Mouse (Mus musculus) hindbrain, embryonic 10.5 days (tissue): Measurements from ENCODE around the gene Mroh9. TPM values are rescaled to one million over a fixed set of nuclear protein-coding genes. Genes with fewer than 3 reads are reported as not detected.

ENCODE experiments used
- DNase-seq: peaks from one replicate; pipeline ENCODE4 v3.0.0-alpha.2; 2017; ENCODE audit warnings: low spot score
- H3K27ac ChIP-seq: fragments of 300-500 bp; sonication (generic); 2 replicates; pipeline ENCODE4 v1.5.1; 2016; ENCODE audit warnings: mild to moderate bottlenecking, moderate library complexity
- H3K27me3 ChIP-seq: fragments of 300-500 bp; sonication (generic); 2 replicates; pipeline ENCODE4 v1.6.1; 2016; ENCODE audit warnings: mild to moderate bottlenecking; ENCODE audit not compliant: poor library complexity, insufficient read depth, severe bottlenecking
- H3K36me3 ChIP-seq: fragments of 300-500 bp; sonication (generic); 2 replicates; pipeline ENCODE4 v1.6.1; 2016; ENCODE audit warnings: mild to moderate bottlenecking, moderate library complexity
- H3K4me1 ChIP-seq: fragments of 300-500 bp; sonication (generic); replicated peaks from 2 replicates; pipeline ENCODE4 v1.6.1; 2016; ENCODE audit warnings: mild to moderate bottlenecking
- H3K4me3 ChIP-seq: fragments of 300-500 bp; sonication (generic); 2 replicates; pipeline ENCODE4 v1.5.1; 2016; ENCODE audit warnings: mild to moderate bottlenecking, moderate library complexity
- H3K9me3 ChIP-seq: fragments of 300-500 bp; sonication (generic); 2 replicates; pipeline ENCODE4 v1.6.1; 2016; ENCODE audit warnings: mild to moderate bottlenecking, moderate library complexity
- WGBS: fragments of 180-500 bp; shearing (Covaris S2); methylation state at CpG from one replicate; pipeline ENCODE4 v1.1.7; 2016; 5-methylcytosine and 5-hydroxymethylcytosine counted together
- polyA plus RNA-seq: library from polyadenylated mRNA; unstranded; fragments of >200 nt; fragmentation: Nextera tagmentation; extraction: Ambion mirVana; gene quantifications from 2 replicates; pipeline ENCODE4 v1.2.1, GENCODE M21; 2016

Gene Mroh9
- polyA plus RNA-seq, 1 experiment from 2014 or later = not detected

DNA sequence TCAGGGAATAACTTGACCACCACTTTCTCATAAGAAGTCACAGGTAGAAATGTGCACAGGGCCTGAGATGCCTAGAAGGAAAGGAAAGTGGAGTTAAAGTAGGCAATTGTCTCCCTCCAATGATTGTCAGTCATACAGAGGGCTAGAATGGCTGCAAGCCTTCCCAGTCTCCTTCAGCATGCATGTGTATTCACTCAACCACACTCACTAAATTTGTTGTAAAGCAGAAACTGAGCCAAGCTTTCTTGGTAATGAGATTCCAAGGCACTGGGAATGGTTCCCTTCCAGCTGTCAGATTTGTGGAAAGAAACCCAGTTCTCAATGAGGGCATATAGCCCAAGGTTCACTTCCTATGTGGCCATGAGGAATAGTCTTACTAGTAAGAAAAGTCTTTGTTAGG lies 29.8 kb downstream of the Mroh9 start:
- Histone ChIP-seq H3K9me3 (no peaks in the 10 kb centered on the region), H3K27ac (no peak overlapping the region), H3K36me3 (no peaks in the 10 kb centered on the region)

DNA sequence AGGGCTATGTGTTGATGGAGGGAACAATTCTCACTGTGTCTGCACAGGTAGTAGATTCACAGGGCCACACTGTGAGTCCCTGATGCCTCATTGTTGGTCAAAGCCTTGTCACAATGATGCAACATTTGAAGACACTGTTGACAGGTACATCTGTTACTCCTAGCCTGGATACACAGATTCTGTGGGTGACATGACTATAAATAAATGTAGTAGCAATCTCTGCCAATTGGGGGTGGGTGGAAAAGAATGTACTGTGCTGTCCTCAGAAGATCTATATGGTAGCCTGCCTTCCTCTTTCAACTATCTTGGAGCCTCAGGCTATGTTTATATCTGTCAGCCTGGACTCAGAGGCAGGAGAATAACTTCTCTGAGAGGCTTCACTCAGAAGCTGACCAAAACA lies 62.4 kb downstream of the Mroh9 start:
- no peak for DNase-seq
- Histone ChIP-seq H3K27me3 (no peaks in the 10 kb centered on the region), H3K4me1 (no peaks in the 10 kb centered on the region), H3K36me3 (no peaks in the 10 kb centered on the region), H3K9me3 (no peaks in the 10 kb centered on the region), H3K27ac (no peak overlapping the region), H3K4me3 (no peak overlapping the region)

More for the DNA sequence above, 29.8 kb downstream of the Mroh9 start:
- H3K4me3 ChIP-seq = no peak overlapping the region
- no peaks in the 10 kb centered on the region for H3K27me3 ChIP-seq
- H3K4me1 ChIP-seq = no peaks in the 10 kb centered on the region
- DNase-seq = no peak

DNA sequence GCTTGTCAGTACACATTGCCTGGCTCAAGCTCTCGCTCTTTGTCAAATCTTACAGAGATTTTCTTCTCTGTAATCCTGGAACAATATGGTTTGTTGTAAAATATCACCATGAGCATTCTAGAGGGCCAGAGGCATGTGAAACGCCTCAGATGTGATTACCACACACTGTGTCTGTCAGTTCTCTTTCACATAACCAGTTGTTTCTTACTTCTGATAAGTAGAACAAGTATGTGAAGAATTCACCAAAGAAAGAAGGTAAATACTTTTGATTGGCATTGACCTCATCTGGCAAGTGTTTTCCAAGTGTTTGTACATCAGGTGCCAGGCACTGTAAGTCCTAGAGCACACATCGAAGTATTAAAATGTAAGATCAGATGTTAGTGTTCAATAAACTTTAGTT lies 76.2 kb downstream of the Mroh9 start:
- Histone ChIP-seq H3K36me3 (no peaks in the 10 kb centered on the region), H3K4me1 (no peaks in the 10 kb centered on the region), H3K27me3 (no peaks in the 10 kb centered on the region), H3K9me3 (no peaks in the 10 kb centered on the region), H3K4me3 (no peak overlapping the region), H3K27ac (no peak overlapping the region)
- WGBS = 78% methylated on average over 3 of the region's 3 CpGs
- DNase-seq = no peak

DNA sequence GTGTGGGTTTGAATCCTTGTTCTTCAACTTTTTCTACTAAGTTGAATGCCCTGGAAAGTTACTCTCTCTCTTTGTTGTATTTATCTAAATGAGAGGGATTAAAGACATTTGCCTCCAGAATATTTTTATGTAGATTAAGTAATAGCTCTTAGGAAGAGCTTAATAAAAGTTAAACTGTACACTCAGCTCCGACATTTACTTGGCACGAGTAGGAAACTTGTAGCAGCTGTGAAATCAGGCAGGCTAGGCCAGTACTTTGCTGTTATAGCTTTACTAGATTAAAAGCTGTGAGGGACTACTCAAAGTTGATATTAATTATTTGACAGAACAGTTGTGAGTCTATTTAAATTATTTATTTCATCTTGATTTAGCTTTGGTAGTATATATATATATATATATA lies 82.0 kb downstream of the Mroh9 start:
- H3K27me3 ChIP-seq = no peaks in the 10 kb centered on the region
- H3K4me1 ChIP-seq = no peaks in the 10 kb centered on the region
- no peak for DNase-seq
- no peaks in the 10 kb centered on the region for H3K36me3 ChIP-seq
- no peaks in the 10 kb centered on the region for H3K9me3 ChIP-seq
- WGBS = 96% methylated on average over 2 of the region's 2 CpGs
- no peak overlapping the region for H3K4me3 ChIP-seq
- H3K27ac ChIP-seq = no peak overlapping the region

DNA sequence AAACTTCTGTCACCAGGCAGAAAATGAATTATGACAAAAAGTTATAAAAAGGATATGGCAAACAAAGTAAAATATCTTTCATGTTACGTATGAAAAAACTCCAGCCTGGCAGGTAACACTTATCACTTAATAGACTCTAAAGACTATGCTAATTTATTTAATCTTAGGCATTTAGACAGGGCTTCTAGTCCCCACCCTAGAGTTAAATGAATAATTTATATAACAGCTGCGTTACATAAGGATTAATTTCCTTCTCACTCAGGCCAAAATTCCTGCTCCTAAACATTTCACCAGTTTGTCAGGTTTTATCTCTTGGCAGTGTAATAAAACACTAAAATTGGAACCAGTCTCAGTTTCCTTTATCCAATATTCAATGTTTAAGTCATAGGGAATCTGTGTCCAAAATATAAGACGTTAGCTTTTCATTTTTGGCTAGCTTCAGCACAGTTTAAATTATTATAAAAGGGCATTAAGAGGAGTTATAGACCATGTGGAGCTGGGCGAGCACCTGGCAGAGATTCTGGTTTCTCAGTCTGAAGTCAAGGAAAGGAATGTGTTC lies 84.1 kb downstream of the Mroh9 start:
- Histone ChIP-seq H3K36me3 (no peaks in the 10 kb centered on the region), H3K27me3 (no peaks in the 10 kb centered on the region), H3K4me1 (no peaks in the 10 kb centered on the region), H3K4me3 (no peak overlapping the region), H3K9me3 (no peaks in the 10 kb centered on the region), H3K27ac (no peak overlapping the region)
- 87% methylated on average over 4 of the region's 4 CpGs for WGBS
- DNase-seq = no peak

DNA sequence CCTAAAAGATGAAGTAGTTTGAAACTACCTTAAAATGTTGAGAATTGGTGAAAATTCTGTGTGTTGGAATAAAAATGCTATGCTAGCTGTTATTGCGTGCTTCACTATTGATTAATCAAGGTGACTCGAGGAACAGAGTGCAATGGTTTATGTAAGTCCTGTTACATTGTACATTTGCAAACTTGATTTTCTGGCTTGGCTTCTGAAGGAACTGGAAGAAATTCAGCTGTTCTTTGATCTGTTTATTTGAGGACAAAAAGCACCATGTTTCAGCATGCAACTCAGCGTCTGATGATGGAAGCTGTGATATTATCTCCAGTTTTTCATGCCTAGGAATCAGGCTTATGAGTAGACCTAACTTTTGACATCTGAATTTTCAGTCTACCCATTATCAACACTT lies 97.9 kb downstream of the Mroh9 start:
- H3K27me3 ChIP-seq = no peaks in the 10 kb centered on the region
- H3K36me3 ChIP-seq = no peaks in the 10 kb centered on the region
- no peak for DNase-seq
- no peaks in the 10 kb centered on the region for H3K9me3 ChIP-seq
- H3K4me1 ChIP-seq = no peaks in the 10 kb centered on the region
- H3K27ac ChIP-seq = no peak overlapping the region
- H3K4me3 ChIP-seq = no peak overlapping the region
- 91% methylated on average over 3 of the region's 3 CpGs for WGBS

DNA sequence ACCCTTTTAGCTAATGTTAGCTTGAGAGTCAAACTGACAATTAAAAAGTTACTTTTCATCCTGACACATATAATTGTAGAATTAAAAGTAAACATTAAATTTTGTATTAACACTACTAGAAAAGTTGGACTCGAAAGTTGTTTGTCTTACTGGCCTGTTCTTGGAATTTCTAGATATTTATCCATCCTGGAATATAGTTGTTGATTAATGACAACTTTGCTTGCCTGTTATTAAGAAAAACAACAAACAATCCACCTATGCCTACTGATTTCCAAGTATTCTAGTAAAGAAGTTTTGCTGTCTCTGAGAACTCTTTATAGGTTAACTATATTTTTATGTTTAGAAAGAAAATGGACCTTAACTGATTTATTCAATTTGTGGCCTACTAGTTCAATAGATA lies 98.7 kb downstream of the Mroh9 start:
- H3K4me3 ChIP-seq = no peak overlapping the region
- H3K4me1 ChIP-seq = no peaks in the 10 kb centered on the region
- no peak overlapping the region for H3K27ac ChIP-seq
- 82% methylated on average over 1 of the region's 1 CpGs for WGBS
- H3K36me3 ChIP-seq = no peaks in the 10 kb centered on the region
- H3K27me3 ChIP-seq = no peaks in the 10 kb centered on the region
- no peaks in the 10 kb centered on the region for H3K9me3 ChIP-seq
- DNase-seq = no peak

DNA sequence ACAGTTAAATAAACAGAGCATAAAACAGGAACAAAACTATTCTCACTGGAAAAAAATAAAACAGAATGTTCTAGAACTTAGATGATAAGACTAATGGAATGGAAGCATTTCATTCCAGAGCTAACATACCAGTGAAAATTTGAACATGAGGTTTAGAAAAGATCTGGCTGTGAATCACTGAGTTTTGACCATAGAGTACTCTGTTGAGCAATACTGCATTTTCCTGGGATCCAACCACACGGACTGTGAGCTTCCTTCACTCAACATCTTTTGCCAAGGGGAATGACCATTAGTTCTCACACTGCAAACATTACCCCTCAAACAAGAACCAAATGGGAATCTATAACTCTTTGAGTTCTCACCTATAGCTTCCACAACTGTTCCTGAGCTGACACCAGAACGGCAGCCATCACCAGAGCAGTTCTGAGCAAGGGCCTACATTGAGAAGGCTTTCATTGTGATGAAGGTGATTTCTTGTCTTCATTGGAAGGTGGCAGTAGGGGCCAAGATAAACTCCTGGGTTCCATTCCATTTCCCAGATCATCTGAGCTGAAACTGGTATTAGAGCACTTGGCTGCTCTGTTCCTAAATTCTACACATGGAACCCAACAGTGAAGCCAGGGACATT lies 99.2 kb downstream of the Mroh9 start:
- no peaks in the 10 kb centered on the region for H3K27me3 ChIP-seq
- no peak overlapping the region for H3K27ac ChIP-seq
- no peaks in the 10 kb centered on the region for H3K36me3 ChIP-seq
- no peak overlapping the region for H3K4me3 ChIP-seq
- no peaks in the 10 kb centered on the region for H3K9me3 ChIP-seq
- no peak for DNase-seq
- WGBS = 89% methylated on average over 2 of the region's 2 CpGs
- no peaks in the 10 kb centered on the region for H3K4me1 ChIP-seq

DNA sequence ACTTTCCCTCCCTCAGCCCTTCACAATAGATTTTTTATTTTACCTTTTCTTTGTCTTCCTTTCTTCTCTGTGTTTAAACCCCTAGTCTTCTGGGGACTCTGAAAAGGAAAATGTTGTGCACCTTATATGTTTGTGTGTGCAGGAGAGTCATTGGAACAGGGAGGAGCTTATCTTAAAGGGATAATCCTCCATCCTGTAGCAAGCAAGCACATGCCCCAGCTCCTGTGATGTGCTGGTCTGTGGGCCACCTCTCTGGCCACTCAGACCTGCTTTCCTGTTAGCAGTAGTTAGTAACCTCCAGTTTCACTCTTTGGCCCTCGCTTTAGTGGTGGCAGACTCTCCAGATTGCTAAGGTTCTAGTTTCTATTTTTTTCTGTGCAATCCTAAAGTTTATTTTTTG lies 101.0 kb downstream of the Mroh9 start, which contains the start of gene Fmo3:
Gene Fmo3 (minus strand): TSS at position 101 of the 400 bp plus-strand sequence.
- no peak for DNase-seq
- no peaks in the 10 kb centered on the region for H3K9me3 ChIP-seq
- WGBS = 76% methylated on average over 1 of the region's 1 CpGs
- H3K27ac ChIP-seq = no peak within 1 kb of the TSS
- no peak within 1 kb of the TSS for H3K4me3 ChIP-seq
- H3K36me3 ChIP-seq = no peaks in the 10 kb centered on the region
- no peaks in the 10 kb centered on the region for H3K4me1 ChIP-seq
- no peaks in the 10 kb centered on the region for H3K27me3 ChIP-seq

Other genes starting within 250 kb of the Mroh9 start
- gene Fmo1, start 219.1 kb downstream of the Mroh9 start, polyA plus RNA-seq = 11.3 and 11.6 TPM in 2 replicates
- not detected in 2 replicates for gene Fmo2, start 186.9 kb downstream of the Mroh9 start, polyA plus RNA-seq
- gene Fmo6, start 148.2 kb downstream of the Mroh9 start, polyA plus RNA-seq = not detected in 2 replicates
- gene Fmo3, start 101.1 kb downstream of the Mroh9 start, polyA plus RNA-seq = not detected in 2 replicates
- gene Prrx1, start 228.0 kb upstream of the Mroh9 start, polyA plus RNA-seq = 28.9 and 33.1 TPM in 2 replicates